Mouse (Mus musculus): ENCODE measurements around the gene Nalcn. TPM values are rescaled to one million over a fixed set of nuclear protein-coding genes. Genes with fewer than 3 reads are reported as not detected.

Nalcn gene
- polyA plus RNA-seq, 1 experiment from 2014 or later, result 0.64 TPM

- Histone ChIP-seq H3K27me3 (replicated peaks; ENCODE audit: low read depth, poor library complexity, severe bottlenecking) (no peaks in the 10 kb centered on the region), H3K4me3 (no peak overlapping the region), H3K27ac (replicated peaks) (no peak overlapping the region), H3K9me3 (no peaks in the 10 kb centered on the region), H3K36me3 (replicated peaks) (no peaks in the 10 kb centered on the region), H3K4me1 (no peaks in the 10 kb centered on the region)
- DNase-seq (ENCODE audit: low spot score), result no peak
These were observed 52.0 kb downstream of the Nalcn start for GRCm38 (mm10) chr14:123574936-123575335.

DNA sequence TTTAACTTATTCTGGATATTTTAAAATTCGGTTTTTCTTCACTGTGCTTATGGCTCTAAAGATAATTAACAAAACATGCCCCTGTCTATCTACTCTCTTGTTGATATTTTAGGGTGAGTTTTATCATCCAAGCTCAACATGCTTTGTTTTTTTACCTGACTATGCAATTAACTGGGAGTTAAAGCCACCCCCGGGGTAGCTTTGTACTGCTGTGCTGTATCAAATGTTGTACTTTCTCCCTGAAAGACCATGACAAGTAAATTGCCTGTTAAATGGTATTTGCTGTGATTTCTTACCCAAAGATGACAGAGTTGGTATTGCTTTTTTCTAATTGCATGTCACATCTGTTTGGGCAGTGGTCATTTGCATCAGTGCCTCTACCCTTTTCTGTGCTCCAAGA, 60.3 kb downstream of the Nalcn start:
- H3K27me3 ChIP-seq (replicated peaks; ENCODE audit: low read depth, poor library complexity, severe bottlenecking), result no peaks in the 10 kb centered on the region
- no peaks in the 10 kb centered on the region for H3K36me3 ChIP-seq (replicated peaks)
- H3K4me3 ChIP-seq, result no peak overlapping the region
- WGBS, result 67% methylated on average over 2 of the region's 2 CpGs
- H3K27ac ChIP-seq (replicated peaks), result no peak overlapping the region
- no peaks in the 10 kb centered on the region for H3K4me1 ChIP-seq
- no peaks in the 10 kb centered on the region for H3K9me3 ChIP-seq
- no peak for DNase-seq (ENCODE audit: low spot score)

DNA sequence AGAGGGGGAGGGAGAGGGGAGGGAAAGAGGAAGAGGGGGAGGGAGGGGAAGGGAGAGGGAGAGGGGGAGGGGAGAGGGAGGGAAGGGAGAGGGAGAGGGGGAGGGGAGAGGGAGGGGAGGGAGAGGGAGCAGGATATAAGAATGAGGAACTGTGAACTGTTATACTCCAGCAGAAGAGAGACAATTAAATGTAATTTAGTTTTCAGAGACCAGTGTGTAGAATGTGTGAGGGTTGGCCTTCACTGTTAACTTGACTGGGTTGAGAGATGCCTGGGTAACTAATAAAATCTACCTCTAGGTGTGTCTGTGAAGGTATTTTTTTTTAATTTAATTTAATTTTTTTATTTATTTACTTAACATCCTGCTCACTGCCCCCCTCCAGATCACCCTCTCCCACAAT, 71.4 kb downstream of the Nalcn start:
- H3K27me3 ChIP-seq (replicated peaks; ENCODE audit: low read depth, poor library complexity, severe bottlenecking), result no peaks in the 10 kb centered on the region
- H3K4me1 ChIP-seq, result no peaks in the 10 kb centered on the region
- no peak overlapping the region for H3K4me3 ChIP-seq
- H3K27ac ChIP-seq (replicated peaks), result no peak overlapping the region
- H3K36me3 ChIP-seq (replicated peaks), result no peaks in the 10 kb centered on the region
- no peaks in the 10 kb centered on the region for H3K9me3 ChIP-seq
- no peak for DNase-seq (ENCODE audit: low spot score)

- no peaks in the 10 kb centered on the region for H3K36me3 ChIP-seq (replicated peaks)
- no peak overlapping the region for H3K27ac ChIP-seq (replicated peaks)
- no peaks in the 10 kb centered on the region for H3K27me3 ChIP-seq (replicated peaks; ENCODE audit: low read depth, poor library complexity, severe bottlenecking)
- H3K9me3 ChIP-seq, result no peaks in the 10 kb centered on the region
- DNase-seq (ENCODE audit: low spot score), result peak; percentile 9
- H3K4me1 ChIP-seq, result no peaks in the 10 kb centered on the region
- H3K4me3 ChIP-seq, result no peak overlapping the region
- 57% methylated on average over 4 of the region's 4 CpGs for WGBS
These were observed 72.0 kb downstream of the Nalcn start for GRCm38 (mm10) chr14:123554936-123555335.

DNA sequence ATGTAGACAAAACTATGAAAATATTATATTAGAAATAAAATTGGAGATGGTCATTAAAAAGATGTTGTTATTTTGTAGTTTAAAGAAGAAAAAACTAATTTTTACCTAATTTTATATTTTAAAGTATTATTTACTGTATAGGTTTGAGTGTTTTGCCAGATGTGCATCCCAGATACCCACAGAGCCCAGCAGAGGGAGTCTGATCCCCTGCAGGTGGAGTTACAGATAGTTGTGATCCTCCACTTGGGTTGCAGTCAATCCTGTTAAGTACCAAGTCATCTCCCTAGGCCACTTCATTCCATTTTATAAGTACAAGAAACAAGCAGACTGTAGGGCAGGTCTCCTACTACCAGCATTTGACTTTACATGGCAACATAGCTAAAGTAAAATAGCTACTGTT, 84.6 kb downstream of the Nalcn start:
- no peak overlapping the region for H3K27ac ChIP-seq (replicated peaks)
- no peaks in the 10 kb centered on the region for H3K4me1 ChIP-seq
- no peak overlapping the region for H3K4me3 ChIP-seq
- no peaks in the 10 kb centered on the region for H3K9me3 ChIP-seq
- no peaks in the 10 kb centered on the region for H3K36me3 ChIP-seq (replicated peaks)
- no peak for DNase-seq (ENCODE audit: low spot score)
- H3K27me3 ChIP-seq (replicated peaks; ENCODE audit: low read depth, poor library complexity, severe bottlenecking), result no peaks in the 10 kb centered on the region

GRCm38 (mm10) chr14:123535636-123536035, 91.3 kb downstream of the Nalcn start:
- WGBS, result 86% methylated on average over 2 of the region's 2 CpGs

DNA sequence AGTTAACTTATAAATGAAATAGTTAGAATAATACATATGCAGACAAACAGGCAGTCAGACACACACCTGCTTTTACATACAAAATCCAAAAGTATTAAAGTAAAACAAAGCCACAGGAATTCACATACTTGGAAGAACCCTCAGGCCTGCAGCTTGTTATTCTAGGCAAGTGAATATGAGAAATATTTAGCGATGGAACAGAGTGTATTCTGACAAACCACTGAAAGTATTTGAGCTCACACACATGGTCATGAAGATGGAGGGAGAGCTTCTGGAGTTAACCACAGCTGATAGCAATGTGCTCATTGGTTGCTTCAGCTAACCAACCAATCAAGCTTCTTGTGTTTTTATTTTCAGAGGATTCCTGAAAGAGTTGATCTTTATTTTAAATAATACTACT, 93.9 kb downstream of the Nalcn start:
- DNase-seq (ENCODE audit: low spot score), result no peak
- Histone ChIP-seq H3K36me3 (replicated peaks) (no peaks in the 10 kb centered on the region), H3K4me3 (no peak overlapping the region), H3K9me3 (no peaks in the 10 kb centered on the region), H3K27ac (replicated peaks) (no peak overlapping the region), H3K4me1 (no peaks in the 10 kb centered on the region), H3K27me3 (replicated peaks; ENCODE audit: low read depth, poor library complexity, severe bottlenecking) (no peaks in the 10 kb centered on the region)
- 81% methylated on average over 1 of the region's 1 CpGs for WGBS

More at GRCm38 (mm10) chr14:123535636-123536035, 91.3 kb downstream of the Nalcn start:
- no peaks in the 10 kb centered on the region for H3K9me3 ChIP-seq
- no peaks in the 10 kb centered on the region for H3K27me3 ChIP-seq (replicated peaks; ENCODE audit: low read depth, poor library complexity, severe bottlenecking)
- H3K36me3 ChIP-seq (replicated peaks), result no peaks in the 10 kb centered on the region
- no peak overlapping the region for H3K4me3 ChIP-seq
- DNase-seq (ENCODE audit: low spot score), result no peak
- H3K4me1 ChIP-seq, result no peaks in the 10 kb centered on the region
- no peak overlapping the region for H3K27ac ChIP-seq (replicated peaks)

DNA sequence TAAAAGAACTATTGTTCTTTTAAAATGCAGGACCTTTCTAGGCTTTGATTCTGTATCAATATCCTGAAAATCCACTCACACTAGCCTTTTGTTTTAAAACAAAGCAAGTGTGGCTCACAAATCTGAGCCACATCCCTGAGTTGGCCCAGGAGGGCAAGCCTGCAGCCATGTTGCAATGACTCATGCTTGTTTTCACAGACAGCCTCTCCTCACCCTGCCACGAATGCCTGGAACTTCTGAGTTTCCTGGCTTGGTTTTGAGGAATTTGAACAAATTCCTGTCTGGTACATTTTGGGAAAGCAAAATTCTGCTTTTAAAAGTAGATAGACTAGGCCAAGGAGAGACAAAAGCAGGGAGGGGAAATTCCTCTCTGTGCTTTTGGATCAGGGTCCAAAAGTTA, 95.7 kb downstream of the Nalcn start:
- 12% methylated on average over 1 of the region's 1 CpGs for WGBS
- Histone ChIP-seq H3K27me3 (replicated peaks; ENCODE audit: low read depth, poor library complexity, severe bottlenecking) (no peaks in the 10 kb centered on the region), H3K4me1 (no peaks in the 10 kb centered on the region), H3K27ac (replicated peaks) (no peak overlapping the region), H3K36me3 (replicated peaks) (no peaks in the 10 kb centered on the region), H3K4me3 (no peak overlapping the region), H3K9me3 (no peaks in the 10 kb centered on the region)
- no peak for DNase-seq (ENCODE audit: low spot score)

- Histone ChIP-seq H3K9me3 (no peaks in the 10 kb centered on the region), H3K4me1 (no peaks in the 10 kb centered on the region), H3K4me3 (no peak overlapping the region)
These were observed 97.8 kb downstream of the Nalcn start for GRCm38 (mm10) chr14:123529143-123529542.

DNA sequence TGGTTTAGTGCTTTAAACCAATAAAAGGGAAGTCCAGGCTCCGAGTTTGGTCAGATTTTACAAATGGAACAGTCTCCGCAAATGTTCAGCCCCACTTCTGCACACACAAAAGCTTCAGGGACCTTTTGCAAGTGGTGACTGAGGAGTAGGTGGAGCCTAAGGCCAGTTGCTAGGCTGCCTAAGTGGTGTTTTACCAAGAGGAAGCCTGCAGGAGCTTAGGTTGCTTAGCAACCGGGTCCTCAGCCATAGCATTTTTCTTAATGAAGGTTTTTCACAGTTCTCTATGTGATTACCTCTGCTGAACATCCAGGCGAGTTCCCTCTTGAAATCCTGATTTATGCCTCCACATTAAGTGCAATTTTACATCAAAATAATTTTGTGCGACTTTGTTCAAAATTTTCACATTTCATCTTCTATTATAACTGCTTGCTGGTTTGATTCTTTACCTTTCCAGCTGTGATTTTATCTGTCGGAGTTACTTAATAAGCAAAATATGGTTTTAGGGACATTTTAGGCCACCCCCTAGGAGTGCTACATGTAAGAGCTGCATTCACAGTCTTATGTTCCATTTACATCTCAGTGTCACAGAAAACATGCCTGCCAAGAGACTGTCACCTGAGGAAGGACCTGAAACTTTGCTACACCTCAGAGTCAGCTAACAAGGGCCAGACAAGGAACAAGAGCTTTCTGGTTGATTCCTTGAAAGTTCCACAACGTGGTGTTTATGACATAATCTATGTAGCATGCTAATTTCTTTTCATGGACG, 113.4 kb downstream of the Nalcn start:
- Histone ChIP-seq H3K4me1 (peaks cover 9% of the 10 kb centered on the region), H3K27me3 (replicated peaks; ENCODE audit: low read depth, poor library complexity, severe bottlenecking) (no peaks in the 10 kb centered on the region), H3K9me3 (no peaks in the 10 kb centered on the region), H3K36me3 (replicated peaks) (no peaks in the 10 kb centered on the region), H3K27ac (replicated peaks) (peak overlapping the region; percentile 35), H3K4me3 (no peak overlapping the region)
- WGBS, result 39% methylated on average over 8 of the region's 8 CpGs
- DNase-seq (ENCODE audit: low spot score), result peak; percentile 66

More at GRCm38 (mm10) chr14:123529143-123529542, 97.8 kb downstream of the Nalcn start:
- no peak overlapping the region for H3K27ac ChIP-seq (replicated peaks)
- no peaks in the 10 kb centered on the region for H3K27me3 ChIP-seq (replicated peaks; ENCODE audit: low read depth, poor library complexity, severe bottlenecking)
- no peaks in the 10 kb centered on the region for H3K36me3 ChIP-seq (replicated peaks)
- DNase-seq (ENCODE audit: low spot score), result no peak

- Histone ChIP-seq H3K4me1 (peaks cover 9% of the 10 kb centered on the region), H3K4me3 (no peak overlapping the region), H3K27me3 (replicated peaks; ENCODE audit: low read depth, poor library complexity, severe bottlenecking) (no peaks in the 10 kb centered on the region), H3K27ac (replicated peaks) (no peak overlapping the region; the same call in 1 of the 2 replicates), H3K36me3 (replicated peaks) (no peaks in the 10 kb centered on the region), H3K9me3 (no peaks in the 10 kb centered on the region)
- WGBS, result 69% methylated on average over 2 of the region's 2 CpGs
- no peak for DNase-seq (ENCODE audit: low spot score)
These were observed 114.0 kb downstream of the Nalcn start for GRCm38 (mm10) chr14:123512923-123513322.

DNA sequence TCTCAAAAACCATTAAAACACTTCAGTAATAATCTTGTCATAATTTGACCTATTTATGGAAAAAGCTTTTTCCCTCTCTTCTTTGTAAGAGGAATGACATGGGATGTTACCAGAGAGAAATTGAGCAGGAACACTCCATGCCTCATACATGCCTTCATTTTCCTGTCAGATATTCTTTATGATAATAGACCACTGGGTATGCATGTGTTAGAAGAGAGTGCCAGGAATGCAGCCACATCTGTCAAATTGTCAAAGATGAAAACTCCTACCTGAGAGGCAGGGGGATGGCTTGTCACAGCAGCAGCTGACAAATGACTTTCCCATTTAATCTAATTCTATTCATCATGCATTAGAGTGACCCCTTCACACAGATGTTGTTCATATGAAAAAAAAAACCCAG, 131.4 kb downstream of the Nalcn start:
- H3K4me3 ChIP-seq, result no peak overlapping the region
- H3K9me3 ChIP-seq, result no peaks in the 10 kb centered on the region
- no peaks in the 10 kb centered on the region for H3K27me3 ChIP-seq (replicated peaks; ENCODE audit: low read depth, poor library complexity, severe bottlenecking)
- no peaks in the 10 kb centered on the region for H3K4me1 ChIP-seq
- H3K27ac ChIP-seq (replicated peaks), result no peak overlapping the region
- no peak for DNase-seq (ENCODE audit: low spot score)
- H3K36me3 ChIP-seq (replicated peaks), result no peaks in the 10 kb centered on the region

DNA sequence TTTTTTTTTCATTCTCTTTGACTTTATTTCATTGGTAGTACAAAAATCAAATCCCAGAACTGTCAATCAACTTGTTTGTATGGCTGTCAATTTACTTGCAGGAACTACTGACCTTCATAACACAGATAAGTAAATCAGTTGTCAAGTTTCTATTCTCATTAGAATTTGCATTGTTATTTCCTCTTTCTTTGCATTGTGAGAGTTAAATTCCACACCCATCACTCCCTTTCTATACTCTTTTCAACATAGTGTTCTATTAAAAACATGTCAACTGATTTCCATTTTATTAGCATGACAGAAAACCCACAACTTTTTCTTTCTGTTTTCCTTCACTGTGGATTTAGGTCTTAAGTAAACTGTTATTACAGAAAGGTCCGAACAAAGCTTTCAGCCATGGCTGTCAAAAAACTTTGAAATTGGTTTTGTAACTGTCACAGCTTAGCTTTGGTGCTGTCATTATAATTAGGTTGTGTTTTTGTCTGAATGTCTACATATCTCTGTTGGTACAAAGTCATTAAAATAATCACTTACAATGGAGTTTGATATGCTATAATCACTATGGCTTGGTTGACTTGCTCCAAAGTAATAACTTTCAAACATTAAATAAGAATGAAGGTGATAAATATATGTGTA, 138.3 kb downstream of the Nalcn start:
- 77% methylated on average over 1 of the region's 1 CpGs for WGBS
- Histone ChIP-seq H3K27me3 (replicated peaks; ENCODE audit: low read depth, poor library complexity, severe bottlenecking) (no peaks in the 10 kb centered on the region), H3K9me3 (no peaks in the 10 kb centered on the region), H3K4me1 (no peaks in the 10 kb centered on the region), H3K36me3 (replicated peaks) (no peaks in the 10 kb centered on the region), H3K27ac (replicated peaks) (no peak overlapping the region), H3K4me3 (no peak overlapping the region)
- no peak for DNase-seq (ENCODE audit: low spot score)
